Mouse (Mus musculus) effector memory CD4-positive, alpha-beta T cell, adult 5 months (primary cell): ENCODE results near the gene Pafah1b3. TPM values are rescaled to one million over a fixed set of nuclear protein-coding genes. Genes with fewer than 3 reads are reported as not detected.

Experiments
- polyA plus RNA-seq: library from polyadenylated mRNA; unstranded; fragments of 100-300 nt; shearing (Covaris generic); gene quantifications from one replicate; pipeline ENCODE4 v1.2.1, GENCODE M21; 2017

Gene Pafah1b3
- polyA plus RNA-seq = 20.5 TPM

DNA sequence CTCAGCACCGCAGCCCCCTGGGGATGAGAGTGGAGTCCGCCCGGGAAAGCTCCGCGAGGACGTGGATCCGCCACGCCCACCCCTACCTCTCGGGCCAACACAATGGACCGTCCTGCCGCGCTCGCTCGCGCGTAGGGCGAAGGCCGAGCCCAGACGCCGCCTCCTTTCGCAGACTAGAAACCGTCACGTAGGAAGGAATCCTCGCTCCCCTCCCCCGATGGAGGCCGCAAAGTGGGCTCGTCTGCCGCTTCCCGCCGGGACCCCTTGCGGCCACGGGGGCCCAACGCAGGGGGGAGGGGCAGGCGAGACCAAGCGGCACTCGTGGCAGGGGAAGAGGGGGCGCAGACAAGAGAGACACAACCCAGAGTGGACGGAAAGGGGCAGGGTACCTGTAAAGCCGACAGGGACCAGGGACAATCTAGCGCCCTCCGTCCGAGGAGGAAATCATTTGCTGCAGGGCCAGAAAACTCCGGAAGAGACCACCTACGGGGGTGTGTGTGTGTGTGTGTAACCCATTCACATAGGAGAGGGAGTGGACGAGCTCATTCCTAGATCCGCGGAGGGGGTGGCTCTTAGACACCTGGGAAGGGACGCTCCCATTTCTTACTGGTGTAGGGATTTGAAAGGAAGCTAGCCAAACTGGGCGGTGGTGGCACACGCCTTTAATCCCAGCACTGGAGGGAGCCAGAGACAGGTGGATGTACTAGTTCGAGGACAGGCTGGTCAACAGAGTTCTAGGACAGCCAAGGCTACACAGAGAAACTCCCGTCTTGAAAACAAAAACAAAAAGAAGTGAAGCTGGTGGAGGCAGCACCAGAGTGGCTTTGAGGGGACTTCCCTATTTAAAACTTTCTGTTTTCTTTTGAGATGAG lies at the start of gene Pafah1b3:
Pafah1b3 (minus strand) TSS at position 533 of the 872 bp plus-strand sequence.

GRCm38 (mm10) chr7:25316532-25317445 lies 19.0 kb upstream of the Pafah1b3 start, which contains the start of gene Megf8:
Megf8 (plus strand) TSS chr7:25317164.

DNA sequence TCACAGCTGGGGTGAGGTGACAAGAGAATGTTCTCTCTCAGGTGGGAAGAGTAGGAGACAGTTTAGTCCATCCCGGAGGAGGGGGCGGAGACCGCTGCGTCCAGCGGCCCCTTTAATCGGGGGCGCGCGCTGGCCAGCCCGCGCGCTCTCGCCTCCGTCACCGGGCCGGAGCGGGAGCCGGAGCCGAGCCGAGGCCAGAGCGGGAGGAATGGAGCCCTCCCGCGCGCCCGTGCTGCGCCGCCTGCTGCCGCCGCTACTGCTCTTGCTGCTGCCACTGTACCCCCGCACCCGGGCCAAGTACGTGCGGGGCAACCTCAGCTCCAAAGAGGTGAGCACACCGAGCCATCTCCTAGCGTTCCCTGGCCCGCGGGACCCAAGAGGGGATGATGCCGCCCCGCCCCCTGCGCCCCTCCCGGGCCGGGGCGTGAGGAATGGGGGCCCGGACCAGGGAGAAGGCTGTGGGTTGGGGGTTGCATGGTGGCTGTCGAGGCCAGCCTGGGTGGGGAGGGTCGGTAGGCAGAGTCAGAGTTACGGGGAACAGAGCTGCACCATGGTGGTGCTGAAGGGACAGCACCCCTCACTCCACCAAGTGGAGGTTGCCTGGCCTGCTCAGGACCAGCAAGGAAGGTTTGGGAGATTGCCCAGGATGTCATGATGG lies 8.3 kb upstream of the Pafah1b3 start, which contains the start of gene Tmem145:
Tmem145 (plus strand) TSS at position 151 of the 658 bp plus-strand sequence.

GRCm38 (mm10) chr7:25301063-25301462 lies 3.3 kb upstream of the Pafah1b3 start, which contains the start of gene Prr19:
Prr19 (plus strand) TSS chr7:25301411.

GRCm38 (mm10) chr7:25267301-25267750 lies 30.5 kb downstream of the Pafah1b3 start, which contains the start of gene Cic:
Cic (plus strand) TSS chr7:25267704.

GRCm38 (mm10) chr7:25250141-25250972 lies 47.4 kb downstream of the Pafah1b3 start, which contains the start of gene Erf:
Erf (minus strand) TSS chr7:25250761.

Other genes starting within 250 kb of the Pafah1b3 start
- gene Grik5, start 225.6 kb downstream of the Pafah1b3 start, polyA plus RNA-seq = 2.6 TPM
- 27.5 TPM for gene Zfp574, start 225.4 kb downstream of the Pafah1b3 start, polyA plus RNA-seq
- 62.9 TPM for gene Pou2f2, start 118.3 kb downstream of the Pafah1b3 start, polyA plus RNA-seq
- 118 TPM for gene Dedd2, start 77.4 kb downstream of the Pafah1b3 start, polyA plus RNA-seq
- 1.9 TPM for gene Zfp526, start 76.6 kb downstream of the Pafah1b3 start, polyA plus RNA-seq
- gene Gsk3a, start 60.1 kb downstream of the Pafah1b3 start, polyA plus RNA-seq = 88.4 TPM
- 4.5 TPM for gene Erf, start 47.2 kb downstream of the Pafah1b3 start, polyA plus RNA-seq
- 38.1 TPM for gene Cic, start 30.3 kb downstream of the Pafah1b3 start, polyA plus RNA-seq
- gene Prr19, start 3.4 kb upstream of the Pafah1b3 start, polyA plus RNA-seq = not detected
- not detected for gene Tmem145, start 8.1 kb upstream of the Pafah1b3 start, polyA plus RNA-seq
- 0.25 TPM for gene Megf8, start 19.2 kb upstream of the Pafah1b3 start, polyA plus RNA-seq
- gene Cnfn, start 71.7 kb upstream of the Pafah1b3 start, polyA plus RNA-seq = not detected
- gene Lipe, start 100.7 kb upstream of the Pafah1b3 start, polyA plus RNA-seq = 6.0 TPM
- gene Cxcl17, start 114.9 kb upstream of the Pafah1b3 start, polyA plus RNA-seq = not detected
- 0.11 TPM for gene Ceacam1, start 179.6 kb upstream of the Pafah1b3 start, polyA plus RNA-seq
- not detected for gene Ceacam2, start 241.9 kb upstream of the Pafah1b3 start, polyA plus RNA-seq